Mouse (Mus musculus) lung, postnatal 4 days (tissue): ENCODE data around the gene Eng.
A peak's percentile ranks its signal among the peaks of the same experiment; 100 is the strongest.

Experiments used
- DNase-seq, 2 experiments: peaks; one replicate each; pipeline ENCODE4 v3.0.0; 2021

Gene Eng

DNA sequence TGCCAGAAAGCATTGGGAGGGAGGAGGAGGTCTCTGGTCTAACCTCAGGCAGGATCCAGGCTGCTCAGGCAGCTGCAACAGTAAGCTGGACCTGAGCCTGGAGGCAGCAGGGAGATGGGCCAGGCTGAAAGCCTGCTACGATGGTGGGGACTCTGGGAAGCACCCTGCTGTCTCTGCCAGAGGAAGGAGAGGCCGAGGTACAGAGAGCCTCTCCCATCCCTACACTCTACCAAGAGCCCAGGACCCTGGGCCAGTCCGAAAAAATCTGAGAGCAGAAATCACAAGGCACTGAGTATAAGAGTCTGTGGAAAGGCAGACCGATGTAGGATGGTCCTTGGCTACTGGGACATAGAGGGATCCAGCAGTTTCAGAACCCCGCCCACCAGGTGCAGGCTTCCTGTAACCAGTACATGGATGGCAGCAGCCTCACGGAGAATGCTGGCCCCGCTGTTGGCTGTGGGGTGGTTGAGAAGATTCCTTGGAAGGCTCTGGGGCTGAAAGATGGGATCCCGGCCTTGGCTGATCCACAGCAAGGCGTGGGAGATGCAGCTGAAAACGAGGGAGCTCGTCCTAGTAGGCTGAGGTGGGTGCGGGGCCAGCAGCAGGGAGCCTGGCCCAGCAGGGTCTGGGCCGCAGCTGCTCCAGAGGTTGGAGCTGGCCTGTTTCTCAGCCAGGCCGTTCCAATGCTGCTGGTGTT is 36.5 kb downstream of the Eng start:
- DNase-seq, result peak in 1 of 2 experiments; percentile 17

DNA sequence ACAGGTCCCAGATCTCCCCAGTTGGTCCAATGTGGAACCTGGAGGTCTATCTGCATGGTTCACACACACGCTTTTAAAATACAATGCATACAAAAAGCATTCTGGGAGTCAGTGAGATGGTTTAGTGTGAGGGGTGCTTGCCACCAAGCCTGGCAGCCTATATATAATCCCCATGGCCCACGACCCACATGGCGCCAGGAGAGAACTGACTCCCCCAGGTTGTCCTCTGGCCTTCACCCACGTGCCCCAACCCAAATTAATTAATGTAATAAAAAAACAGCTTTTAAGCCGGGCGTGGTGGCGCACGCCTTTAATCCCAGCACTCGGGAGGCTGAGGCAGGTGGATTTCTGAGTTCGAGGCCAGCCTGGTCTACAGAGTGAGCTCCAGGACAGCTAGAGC is 37.3 kb downstream of the Eng start:
- peak in 1 of 2 experiments; percentile 20 for DNase-seq

DNA sequence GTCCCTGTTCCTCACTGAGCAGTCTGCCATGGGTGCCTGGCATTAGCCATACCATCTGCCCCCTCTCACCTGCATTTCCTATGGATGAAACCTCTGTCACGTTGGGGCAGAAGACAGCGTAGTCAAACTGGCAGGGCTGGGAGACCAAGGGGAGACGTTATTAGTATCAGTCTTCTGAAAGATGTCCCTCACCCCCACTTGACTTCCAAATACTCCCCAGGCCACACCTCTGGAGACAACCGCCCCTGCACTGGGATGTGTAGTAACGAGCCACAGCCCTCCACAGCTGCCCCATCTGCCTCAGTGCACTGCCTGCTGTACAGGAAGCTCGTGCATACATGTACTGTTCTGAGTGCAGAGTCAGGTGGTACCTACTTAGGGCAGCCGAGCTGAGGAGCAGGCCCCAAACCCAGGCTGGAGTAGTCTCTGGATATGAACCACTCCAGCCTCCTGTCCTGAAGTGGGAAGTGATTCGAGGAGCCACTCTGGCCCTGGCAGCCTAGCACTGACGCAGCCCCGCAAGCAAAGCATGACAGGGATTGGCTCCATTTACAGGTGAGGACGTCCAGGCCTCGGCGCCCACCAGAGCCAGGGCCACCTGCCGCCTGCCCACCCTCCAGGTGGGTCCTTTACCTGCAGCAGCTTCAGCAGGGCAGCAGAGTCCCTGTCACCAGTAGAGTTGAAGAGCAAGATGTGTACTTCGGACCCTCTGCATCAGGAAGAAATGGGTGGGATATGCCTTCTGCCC is 38.5 kb downstream of the Eng start:
- DNase-seq, result no peak

DNA sequence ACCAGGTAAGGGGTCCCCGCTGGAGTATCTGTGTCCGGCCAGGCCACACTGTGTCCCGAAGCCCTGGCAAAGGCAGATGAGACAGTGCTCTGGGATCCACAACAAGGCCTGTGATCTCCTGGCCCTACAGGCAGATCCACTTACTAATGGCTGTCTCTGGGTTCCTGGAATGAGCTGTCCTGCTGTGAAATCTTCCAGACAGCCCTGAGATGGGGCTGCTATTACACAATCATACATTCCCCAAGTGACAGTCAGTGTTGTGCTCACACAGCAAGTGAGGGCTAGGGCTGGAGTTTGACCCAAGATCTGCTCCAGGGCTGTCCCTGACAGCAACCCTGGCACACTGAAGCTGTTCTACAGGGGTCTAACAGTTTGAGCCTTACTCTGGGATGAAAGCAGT is 39.4 kb downstream of the Eng start:
- DNase-seq, result no peak

DNA sequence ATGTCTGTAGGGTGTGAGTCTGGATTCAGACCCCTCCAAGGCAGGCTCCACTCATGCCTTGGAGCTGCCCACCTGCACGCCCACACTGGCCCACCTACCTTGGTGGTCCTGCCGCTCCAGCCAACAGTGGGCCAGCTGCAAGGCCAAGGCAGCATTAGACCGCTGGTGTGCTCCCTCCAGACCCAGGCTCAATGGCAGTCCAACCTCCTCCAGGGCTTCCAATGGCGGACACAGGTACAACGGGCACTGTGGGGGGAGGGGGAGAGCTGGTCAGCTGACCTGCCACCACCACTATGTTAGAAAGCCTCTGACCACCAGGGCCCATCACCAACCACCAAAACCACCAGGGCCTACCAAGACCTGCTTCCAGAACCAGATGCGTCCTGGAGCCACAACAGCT is 40.2 kb downstream of the Eng start:
- DNase-seq, result no peak

DNA sequence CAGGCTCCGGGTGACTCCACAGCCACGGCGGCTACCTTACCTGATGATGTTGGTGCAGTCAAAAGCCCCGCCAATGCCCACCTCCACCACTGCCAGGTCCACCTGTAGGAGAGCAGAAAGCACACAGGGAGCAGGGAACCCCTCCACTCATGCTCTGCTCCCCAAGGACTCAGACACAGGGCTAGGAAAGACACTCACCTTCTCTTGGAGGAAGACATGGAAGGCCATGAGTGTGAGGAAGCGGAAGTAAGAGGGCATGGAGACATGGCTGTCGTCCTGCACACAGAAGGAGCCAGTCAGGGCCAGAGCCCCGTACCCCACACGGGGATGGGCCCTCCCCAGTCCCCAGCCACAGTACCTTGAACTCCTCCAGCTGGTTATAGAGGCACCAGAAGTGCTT is 41.2 kb downstream of the Eng start:
- no peak for DNase-seq

DNA sequence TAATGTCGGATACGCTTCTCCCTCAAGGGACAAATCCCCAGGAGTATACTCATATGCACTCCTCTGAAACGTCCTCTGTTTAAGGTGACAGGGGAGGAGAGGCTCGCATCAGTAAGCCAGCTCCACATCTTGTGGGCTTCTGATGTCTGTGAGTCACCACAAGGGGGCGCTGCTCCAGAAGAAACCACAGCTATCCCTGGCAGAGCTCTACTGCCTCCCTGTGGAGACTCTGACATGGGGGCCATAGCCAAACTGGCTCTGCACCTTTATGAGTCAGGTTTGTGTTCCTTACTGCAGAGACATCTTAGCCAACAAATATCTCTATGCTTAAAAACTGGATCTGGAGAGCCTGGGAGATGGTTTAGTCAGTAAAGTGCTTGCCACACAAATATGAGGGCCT is 43.0 kb downstream of the Eng start:
- DNase-seq, result peak; percentile 87 to 92

DNA sequence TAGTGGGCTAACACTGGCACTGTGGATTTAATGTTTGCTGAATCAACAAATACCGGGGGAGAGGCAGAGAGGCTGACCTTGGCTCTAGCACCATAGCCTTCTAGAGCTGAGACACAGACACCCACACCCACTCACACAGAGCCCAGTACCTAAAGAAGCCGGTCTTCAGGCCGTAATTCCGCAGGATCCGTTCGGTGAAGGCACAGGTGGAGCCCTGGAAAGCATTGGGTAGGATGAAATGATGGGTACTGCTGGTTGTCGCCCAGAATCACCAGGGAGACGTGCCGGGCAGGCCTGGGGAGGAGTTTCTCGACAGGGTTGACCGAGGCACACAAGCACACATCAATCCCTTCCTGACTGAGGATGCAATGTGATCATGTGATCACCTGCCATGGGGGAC is 44.6 kb downstream of the Eng start:
- DNase-seq, result no peak

DNA sequence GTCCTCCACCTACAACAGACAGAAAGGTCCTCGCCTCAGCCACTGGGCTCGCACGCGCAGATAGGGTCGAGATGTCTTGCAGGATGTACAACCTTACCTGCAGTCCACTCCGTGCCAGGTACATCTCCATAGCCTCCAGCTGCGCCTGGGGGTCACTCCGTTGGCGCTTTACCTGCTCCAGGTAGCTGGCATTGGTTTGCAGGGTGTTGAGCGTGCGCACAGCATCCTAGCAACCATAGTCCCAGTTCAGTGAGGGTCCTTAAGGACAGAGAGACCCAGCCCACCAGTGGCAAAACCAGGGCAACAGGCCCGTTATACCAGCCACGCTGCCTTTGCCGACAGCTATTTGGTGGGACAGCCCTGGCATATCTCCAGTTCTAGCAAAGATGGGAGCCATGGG is 46.1 kb downstream of the Eng start:
- no peak for DNase-seq

DNA sequence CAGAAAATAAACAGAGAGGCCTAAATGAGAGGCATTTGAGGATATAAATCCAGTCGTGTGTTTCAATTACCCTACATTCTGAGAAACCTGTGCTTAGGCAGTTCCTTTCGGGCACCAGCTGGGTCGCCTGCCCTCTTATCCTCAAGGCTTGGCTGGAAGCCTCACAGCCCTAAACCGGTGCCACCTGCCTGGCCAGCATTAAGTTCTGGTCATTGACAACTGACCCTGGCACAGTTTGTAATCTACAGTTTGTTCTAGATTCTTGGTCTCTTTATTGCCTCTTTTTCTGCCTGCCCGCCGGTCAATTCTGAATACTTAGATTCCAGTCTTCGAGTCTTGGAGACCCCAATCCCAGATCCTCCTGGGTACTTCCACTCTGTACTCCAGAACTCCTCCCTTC is 46.9 kb downstream of the Eng start:
- DNase-seq, result no peak

DNA sequence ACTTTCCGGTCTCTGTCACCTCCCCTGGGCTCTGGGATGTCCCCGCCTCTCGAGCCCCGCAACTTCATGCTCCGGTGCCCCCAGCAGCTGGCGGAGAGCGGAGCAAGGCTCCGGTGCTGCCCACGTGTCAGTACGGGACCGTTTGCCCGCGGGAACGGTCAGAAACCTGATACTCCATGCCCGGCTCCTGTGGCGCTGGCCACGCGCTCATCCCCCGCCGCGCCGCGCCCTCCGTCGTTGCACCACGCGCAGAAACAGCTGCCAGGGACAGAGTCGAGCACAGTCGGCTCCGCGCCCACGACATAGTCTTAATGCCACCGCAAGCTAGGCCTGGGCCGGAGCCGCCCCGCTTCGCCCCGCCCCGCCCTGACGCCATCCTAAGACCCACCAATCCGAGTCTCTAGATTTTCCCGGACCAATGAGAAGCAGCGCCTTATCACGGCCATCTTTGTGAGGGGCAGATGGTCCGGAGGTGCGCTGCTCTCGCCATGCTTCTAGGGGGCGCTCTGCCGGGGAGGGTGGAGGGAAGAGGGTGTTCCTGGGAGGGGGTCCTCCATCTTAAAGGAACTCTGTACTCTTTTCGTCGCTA is 47.5 kb downstream of the Eng start:
- DNase-seq, result peak; percentile 96 to 97

DNA sequence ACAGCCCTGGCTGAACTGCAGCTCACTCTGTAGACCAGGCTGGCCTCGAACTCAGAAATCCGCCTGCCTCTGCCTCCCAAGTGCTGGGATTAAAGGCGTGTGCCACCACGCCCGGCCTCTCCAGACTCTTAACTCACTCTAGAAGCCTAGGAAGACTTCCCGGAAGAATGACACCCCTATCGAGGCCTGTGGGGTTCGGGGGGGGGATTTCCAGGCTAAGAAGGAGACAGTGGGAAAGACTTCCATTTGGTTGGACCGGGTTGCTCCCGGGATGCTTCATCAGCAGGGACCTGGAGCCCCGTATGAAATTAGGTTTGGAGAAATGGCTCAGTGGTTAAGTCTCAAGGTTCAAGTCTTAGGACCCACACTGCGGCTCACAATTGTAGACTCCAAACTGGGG is 48.3 kb downstream of the Eng start:
- no peak for DNase-seq

DNA sequence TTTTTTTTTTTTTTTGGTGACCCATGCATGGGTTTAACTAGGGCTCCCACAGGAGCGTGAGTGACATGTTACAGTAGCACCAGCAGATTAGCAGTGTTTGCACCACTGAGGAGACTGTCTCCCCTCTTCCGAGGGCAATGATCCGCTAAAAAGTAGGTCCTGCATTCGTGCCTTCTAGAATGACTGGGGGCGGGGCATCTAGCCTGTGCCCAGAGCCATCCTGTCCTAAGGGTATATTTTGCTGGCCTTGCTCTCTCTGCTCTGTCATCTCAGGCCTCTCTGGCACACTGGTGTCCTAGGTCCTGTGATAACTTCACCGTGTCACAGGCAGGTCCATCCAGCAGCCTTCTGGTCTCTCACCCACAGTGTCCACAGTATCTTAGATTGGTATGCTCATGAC is 53.3 kb downstream of the Eng start:
- no peak for DNase-seq

DNA sequence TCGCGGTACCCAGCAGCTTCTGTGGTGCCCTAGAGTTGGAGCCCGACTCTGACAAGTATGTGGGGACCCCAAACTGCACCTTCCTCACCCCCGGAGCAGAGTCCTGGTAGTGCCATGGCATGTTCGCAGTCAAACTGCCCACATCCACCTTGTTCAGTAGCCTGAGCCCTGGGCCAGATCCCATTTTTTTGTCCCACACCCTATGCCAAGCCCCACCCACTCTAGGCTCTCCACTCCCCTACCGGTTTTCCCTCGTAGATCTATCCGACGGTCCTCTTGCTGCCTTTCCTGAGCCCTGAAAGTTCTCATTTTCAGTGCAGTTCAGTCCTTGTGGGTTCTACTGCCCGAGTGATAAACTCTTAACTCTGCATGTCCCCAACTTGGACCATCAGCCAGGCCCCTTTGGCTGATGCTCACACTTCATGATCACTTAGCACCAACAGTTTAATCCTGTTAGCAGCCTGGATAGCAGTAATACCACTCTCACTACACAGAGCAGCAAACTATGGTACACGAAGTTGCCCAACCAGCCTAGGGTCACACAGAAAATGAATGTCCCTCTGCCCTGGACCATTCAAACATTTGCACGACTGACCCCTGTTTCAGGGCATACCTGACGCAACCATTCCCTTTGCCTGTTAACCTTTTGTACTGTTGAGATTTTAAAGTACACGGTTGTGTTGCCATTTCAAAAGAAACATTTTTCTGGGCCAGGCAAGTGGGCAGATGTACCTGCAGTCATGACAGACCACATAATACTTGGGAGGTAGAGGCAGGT is 54.8 kb downstream of the Eng start:
- DNase-seq, result no peak

DNA sequence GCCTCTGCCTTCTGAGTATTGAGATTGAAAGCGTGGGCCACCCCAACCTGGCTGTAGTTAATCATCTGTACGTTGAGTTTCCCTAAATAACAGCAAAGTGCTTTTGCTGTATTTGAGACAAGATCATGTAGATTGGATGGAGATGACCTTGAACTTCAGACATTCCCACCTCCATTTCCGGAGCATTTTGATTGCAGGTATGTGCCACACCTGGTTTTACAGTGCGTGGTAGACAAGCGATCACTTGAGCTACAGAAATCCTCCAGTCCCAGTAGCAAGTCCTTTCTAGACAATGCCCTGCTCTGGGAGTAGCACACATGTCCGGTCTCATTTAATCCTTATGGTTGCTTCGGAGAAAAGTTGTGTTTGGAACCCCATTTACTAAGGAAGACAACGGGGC is 56.7 kb downstream of the Eng start:
- no peak for DNase-seq

DNA sequence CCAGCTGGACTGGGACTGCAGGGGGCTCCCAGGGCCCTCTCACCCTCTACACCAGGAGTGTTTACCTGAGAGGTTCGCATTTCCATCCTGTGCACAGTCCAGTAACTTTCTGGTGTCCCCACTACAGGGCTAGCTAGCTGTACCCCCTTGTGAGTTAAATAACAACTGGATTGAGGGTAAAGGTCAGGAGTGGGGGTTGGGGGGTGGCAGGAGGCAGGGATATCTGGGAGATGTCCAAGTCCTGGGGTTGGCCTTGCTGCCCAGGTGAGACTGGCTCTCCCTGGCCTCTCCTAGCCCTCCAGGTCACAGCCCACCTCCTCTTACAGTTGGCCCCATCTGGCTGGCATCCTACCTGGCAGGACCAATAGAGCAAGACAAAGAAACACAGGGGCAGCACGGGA is 57.6 kb downstream of the Eng start, which contains the start of gene Fpgs:
TSS of gene Fpgs (minus strand) at position 125 of the 401 bp plus-strand sequence.
- no peak for DNase-seq

DNA sequence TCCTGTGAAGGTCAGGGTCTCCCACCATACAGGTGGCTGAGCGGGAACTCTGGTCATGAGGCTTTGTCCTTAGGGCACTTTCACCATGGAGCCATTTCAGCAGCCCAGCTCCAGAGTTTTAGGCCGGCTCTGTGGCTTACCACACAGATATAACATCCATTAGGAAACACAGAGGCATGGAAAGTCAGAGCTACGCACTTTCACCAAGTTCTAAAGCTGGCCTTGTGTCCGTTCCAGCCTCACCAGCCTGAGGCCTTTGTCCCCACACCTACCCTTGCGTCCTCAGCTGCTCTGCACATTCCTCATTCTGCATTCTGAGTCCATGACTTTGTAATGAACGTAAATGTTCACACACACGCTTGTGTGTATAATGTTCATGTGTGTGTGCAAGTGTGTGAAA is 58.6 kb downstream of the Eng start:
- DNase-seq, result no peak

DNA sequence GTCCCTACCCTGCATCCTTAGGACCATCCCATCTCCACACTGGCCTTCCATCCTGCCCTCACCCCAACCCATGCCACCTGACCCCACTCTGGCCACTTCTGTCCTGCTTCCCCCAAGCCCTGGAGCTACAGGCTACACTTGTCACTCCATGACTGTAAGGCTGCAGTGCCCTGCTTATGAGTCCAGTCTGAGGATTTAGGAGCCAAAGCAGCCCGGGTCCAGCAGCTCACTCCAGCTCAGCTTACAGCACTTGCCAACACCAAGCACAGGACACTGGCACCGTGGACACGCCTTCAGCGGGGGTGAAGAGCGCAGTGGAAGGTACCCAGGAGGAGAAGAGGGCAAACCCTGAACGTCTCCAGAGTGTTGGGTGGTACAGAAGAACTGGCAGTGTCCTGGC is 60.6 kb downstream of the Eng start:
- no peak for DNase-seq

DNA sequence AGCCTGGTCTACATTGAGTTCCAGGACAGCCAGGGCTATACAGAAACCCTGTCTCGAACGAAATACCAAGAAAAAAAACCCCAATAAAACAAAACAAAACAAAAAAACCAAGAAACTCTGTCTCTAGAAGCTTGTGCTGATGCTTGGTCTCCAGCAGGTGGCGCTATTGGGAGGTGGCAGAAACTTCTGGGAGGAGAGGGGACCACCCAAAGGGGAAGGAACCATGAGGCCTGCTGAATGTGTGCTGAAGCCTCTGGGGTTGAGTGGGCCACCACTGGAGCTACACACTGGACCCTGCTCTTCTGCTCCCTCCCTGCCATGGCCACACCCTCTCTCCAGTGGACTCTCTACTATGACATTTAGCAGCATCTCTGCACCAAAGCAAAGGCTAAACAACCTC is 62.2 kb downstream of the Eng start:
- peak; percentile 56 to 81 for DNase-seq

DNA sequence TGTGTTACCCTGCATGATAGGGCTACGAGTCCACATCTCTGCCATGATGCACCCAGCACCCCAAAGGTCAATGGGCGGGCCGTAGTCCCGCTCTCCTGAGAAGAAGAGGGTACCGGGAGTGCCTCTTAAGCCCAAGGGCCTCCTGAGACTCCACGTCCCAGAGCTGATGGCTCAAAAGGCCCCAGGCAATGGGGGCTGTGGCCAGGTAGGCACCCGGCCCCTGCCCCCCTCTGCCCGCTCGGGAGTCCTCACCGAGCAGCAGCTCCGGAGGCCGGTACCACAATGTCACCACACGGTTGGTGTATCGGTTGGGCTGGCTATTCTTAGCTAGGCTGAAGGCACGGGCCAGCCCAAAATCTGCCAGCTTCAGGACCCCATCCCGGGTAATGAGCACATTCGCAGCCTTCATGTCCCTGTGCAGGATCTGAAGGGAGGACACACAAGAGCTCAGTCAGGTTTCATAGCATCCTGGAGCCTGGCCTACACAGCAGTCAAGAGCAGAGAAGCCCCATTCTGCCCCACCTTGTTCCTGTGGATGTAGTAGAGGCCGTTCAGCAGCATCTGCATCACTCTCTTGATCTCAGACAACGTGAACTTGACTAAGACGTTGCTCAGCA is 63.2 kb downstream of the Eng start:
- no peak for DNase-seq

DNA sequence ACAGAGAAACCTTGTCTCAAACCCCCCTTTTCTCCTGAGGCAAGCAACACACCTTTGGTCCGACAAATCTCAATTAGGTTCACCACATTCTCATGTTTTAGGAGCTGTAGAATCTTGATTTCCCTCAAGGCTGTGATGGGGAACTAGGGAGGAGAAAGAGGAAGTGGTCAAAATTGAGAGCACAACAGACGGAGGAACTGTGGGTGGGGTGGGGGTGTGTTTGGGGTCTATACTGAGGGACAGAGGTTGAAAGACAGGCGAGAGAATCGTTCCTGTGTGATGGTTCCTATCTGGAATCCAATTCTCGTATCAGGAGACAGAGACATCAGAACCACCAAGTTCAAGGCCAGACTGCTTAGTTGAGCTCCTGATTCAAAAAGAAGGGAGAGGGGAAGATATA is 64.0 kb downstream of the Eng start:
- peak in 1 of 2 experiments; percentile 46 for DNase-seq

DNA sequence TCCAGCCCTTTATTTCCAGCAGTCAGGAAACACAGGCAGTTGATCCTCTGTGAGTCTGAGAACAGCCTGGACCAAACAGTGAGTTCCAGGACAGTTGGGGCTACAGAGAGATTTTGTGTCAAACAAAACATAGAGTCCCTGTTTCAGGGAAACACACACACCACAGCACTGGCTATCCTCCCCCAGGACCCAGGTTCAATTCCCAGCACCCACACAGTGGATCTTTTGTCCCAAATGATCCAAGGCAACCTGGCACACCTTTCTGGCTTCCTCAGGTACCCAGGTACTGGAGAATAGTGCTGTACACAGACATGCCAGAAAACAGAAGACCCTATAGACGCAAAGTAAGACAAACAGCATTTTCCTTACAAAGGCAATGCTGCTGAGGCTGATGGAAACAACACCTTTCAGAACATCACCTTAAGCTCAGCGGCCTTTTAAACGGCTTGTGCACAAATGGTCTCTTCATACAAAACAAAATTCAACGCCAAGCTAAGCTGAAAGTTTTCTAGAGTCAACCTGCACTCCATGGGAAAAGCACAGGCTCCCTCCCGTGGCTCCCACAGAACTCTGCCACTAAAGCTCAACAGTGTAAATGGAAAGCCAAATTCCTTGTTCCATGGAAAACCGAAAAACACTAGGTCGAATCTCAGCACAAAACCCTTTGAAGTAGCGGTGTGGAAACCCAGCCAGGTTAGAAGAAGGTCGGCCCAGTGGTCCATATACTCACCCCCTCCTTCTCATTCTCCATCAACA is 65.1 kb downstream of the Eng start:
- DNase-seq, result no peak
